Mouse (Mus musculus) kidney, embryonic 15.5 days (tissue): ENCODE measurements at regions not wholly inside any gene's neighbourhood (a gene's known extent, or its start where the extent isn't known, plus 50 kb on each side); places are given as distances from the start of the nearest gene placed in this dataset.

Source experiments
- ATAC-seq: fragments of 200-750 bp; cut with Nextera tagmentation; replicated peaks from 2 replicates; pipeline ENCODE4 v1.8.0; 2017; ENCODE audit warnings: moderate TSS enrichment; ENCODE audit not compliant: low FRiP score
- H3K27ac ChIP-seq: fragments of 300-500 bp; sonication (generic); 2 replicates; pipeline ENCODE4 v1.5.1; 2015; ENCODE audit warnings: mild to moderate bottlenecking, inconsistent platforms
- H3K27me3 ChIP-seq: fragments of 300-500 bp; sonication (generic); 2 replicates; pipeline ENCODE4 v1.6.1; 2015; ENCODE audit warnings: inconsistent platforms
- H3K36me3 ChIP-seq: fragments of 300-500 bp; sonication (generic); 2 replicates; pipeline ENCODE4 v1.6.1; 2015; ENCODE audit warnings: inconsistent platforms
- H3K4me1 ChIP-seq: fragments of 300-500 bp; sonication (generic); 2 replicates; pipeline ENCODE4 v1.6.1; 2015; ENCODE audit warnings: inconsistent platforms
- H3K4me2 ChIP-seq: fragments of 300-500 bp; sonication (generic); 2 replicates; pipeline ENCODE4 v1.6.1; 2015; ENCODE audit warnings: moderate library complexity, mild to moderate bottlenecking, inconsistent platforms
- H3K4me3 ChIP-seq: fragments of 300-500 bp; sonication (generic); replicated peaks from 2 replicates; pipeline ENCODE4 v1.5.1; 2015; ENCODE audit warnings: mild to moderate bottlenecking, inconsistent platforms
- H3K9ac ChIP-seq: fragments of 300-500 bp; sonication (generic); 2 replicates; pipeline ENCODE4 v1.6.1; 2015; ENCODE audit warnings: mild to moderate bottlenecking, inconsistent platforms
- H3K9me3 ChIP-seq: fragments of 300-500 bp; sonication (generic); replicated peaks from 2 replicates; pipeline ENCODE4 v1.6.1; 2016; ENCODE audit warnings: inconsistent platforms
- whole genome bisulfite sequencing: fragments of 180-500 bp; shearing (Covaris S2); methylation state at CpG from one replicate; pipeline ENCODE4 v1.1.7; 2015; ENCODE audit warnings: mixed read lengths; 5-methylcytosine and 5-hydroxymethylcytosine counted together

DNA sequence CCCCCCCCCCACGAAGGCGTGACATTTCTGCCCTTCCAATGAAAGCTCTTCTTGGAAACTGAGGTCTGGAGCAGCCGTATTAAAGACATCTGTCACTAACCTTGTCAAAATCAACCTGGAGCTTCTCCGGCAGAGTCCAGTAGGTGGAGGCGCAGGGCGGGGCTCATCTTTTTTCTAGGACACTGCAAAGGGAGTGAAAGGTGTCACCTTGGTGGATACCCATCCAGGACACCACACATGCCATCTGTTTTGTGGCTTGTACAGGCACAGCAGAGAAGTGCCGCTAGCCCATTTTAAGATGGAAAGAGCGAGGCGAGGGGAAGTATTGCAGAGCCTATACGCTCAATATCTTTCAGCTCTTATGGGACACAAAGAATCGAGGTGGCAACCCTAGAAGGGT is 184.5 kb upstream of the Zfp618 start:
- no peak overlapping the region for H3K27ac ChIP-seq
- 0 out of 2 replicates have a peak overlapping the region, but pooled peaks have one; percentile 14 for H3K9ac ChIP-seq
- no peaks in the 10 kb centered on the region for H3K9me3 ChIP-seq
- ATAC-seq = 0 out of 2 replicates have a peak, but pooled peaks have one; percentile 12
- no peaks in the 10 kb centered on the region for H3K36me3 ChIP-seq
- H3K4me2 ChIP-seq = peak overlapping the region; percentile 72
- peaks cover 10% of the 10 kb centered on the region for H3K4me1 ChIP-seq
- WGBS = 44% methylated on average over 11 of the region's 11 CpGs
- H3K4me3 ChIP-seq = peak overlapping the region; percentile 45
- no peaks in the 10 kb centered on the region; the same call in 1 of the 2 replicates for H3K27me3 ChIP-seq

- H3K4me3 ChIP-seq = no peak overlapping the region
- no peaks in the 10 kb centered on the region for H3K9me3 ChIP-seq
- WGBS = 35% methylated on average over 8 of the region's 8 CpGs
- no peak for ATAC-seq
- no peak overlapping the region for H3K27ac ChIP-seq
- H3K4me1 ChIP-seq = peaks cover 10% of the 10 kb centered on the region
- H3K36me3 ChIP-seq = no peaks in the 10 kb centered on the region
- H3K4me2 ChIP-seq = peak overlapping the region; percentile 72
- no peak overlapping the region for H3K9ac ChIP-seq
- no peaks in the 10 kb centered on the region; the same call in 1 of the 2 replicates for H3K27me3 ChIP-seq
Observed at GRCm38 (mm10) chr4:62781309-62781800, 184.0 kb upstream of the Zfp618 start.

DNA sequence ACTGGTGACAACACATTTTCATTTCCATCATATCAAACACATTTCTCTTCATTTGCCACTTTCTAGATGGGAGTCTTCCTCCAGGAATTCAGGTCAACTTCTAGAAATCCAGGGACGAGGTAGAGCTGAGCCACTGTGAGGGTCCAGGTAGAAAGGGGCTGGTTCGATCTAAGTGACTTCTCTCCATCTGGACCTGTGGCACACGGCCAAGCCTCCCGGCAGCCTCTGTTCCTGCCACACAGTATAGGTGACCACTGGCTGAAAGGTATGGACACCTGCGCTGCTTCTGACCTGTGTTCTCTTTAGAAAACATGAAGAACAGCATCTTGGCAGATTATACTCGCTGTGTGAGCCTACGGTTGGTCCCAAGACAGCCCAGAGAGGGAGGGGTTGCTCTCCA is 179.7 kb upstream of the Zfp618 start:
- 87% methylated on average over 7 of the region's 7 CpGs for WGBS
- Histone ChIP-seq H3K36me3 (no peaks in the 10 kb centered on the region), H3K4me1 (peaks cover 11% of the 10 kb centered on the region), H3K4me3 (no peak overlapping the region), H3K9me3 (no peaks in the 10 kb centered on the region), H3K27me3 (no peaks in the 10 kb centered on the region; the same call in 1 of the 2 replicates), H3K4me2 (no peak overlapping the region), H3K9ac (no peak overlapping the region), H3K27ac (no peak overlapping the region)
- ATAC-seq = no peak

DNA sequence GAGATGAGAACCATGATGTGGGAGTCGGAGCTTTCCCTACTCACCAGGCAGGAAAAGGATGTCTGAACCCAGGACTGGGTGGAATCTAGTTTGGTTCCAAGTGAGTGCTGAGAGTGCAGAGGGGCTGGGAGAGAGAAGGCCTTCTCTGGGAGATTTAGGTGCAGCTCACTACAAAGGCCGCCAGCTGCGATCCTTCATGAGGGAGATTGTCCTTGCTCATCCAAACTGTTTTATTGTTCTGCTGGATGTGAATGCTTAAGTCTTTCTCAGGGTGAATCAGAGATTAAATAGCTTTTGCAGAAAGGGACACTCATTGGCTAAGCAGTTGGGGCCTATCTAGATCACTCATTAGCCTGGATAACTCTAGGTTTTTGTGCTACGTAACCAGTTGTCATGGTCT is 175.7 kb upstream of the Zfp618 start:
- no peak overlapping the region for H3K4me2 ChIP-seq
- no peaks in the 10 kb centered on the region for H3K9me3 ChIP-seq
- peaks cover 4% of the 10 kb centered on the region for H3K4me1 ChIP-seq
- H3K27ac ChIP-seq = 0 out of 2 replicates have a peak overlapping the region, but pooled peaks have one; percentile 14
- no peaks in the 10 kb centered on the region for H3K36me3 ChIP-seq
- H3K9ac ChIP-seq = no peak overlapping the region
- H3K4me3 ChIP-seq = no peak overlapping the region
- WGBS = 46% methylated on average over 4 of the region's 4 CpGs
- no peaks in the 10 kb centered on the region for H3K27me3 ChIP-seq
- ATAC-seq = peak; percentile 29

GRCm38 (mm10) chr4:62793582-62793981 is 171.8 kb upstream of the Zfp618 start:
- Histone ChIP-seq H3K9ac (no peak overlapping the region), H3K4me2 (no peak overlapping the region), H3K4me3 (no peak overlapping the region), H3K9me3 (no peaks in the 10 kb centered on the region), H3K4me1 (peaks cover 29% of the 10 kb centered on the region), H3K36me3 (no peaks in the 10 kb centered on the region), H3K27ac (no peak overlapping the region), H3K27me3 (no peaks in the 10 kb centered on the region)
- no peak for ATAC-seq
- 74% methylated on average over 5 of the region's 5 CpGs for WGBS

DNA sequence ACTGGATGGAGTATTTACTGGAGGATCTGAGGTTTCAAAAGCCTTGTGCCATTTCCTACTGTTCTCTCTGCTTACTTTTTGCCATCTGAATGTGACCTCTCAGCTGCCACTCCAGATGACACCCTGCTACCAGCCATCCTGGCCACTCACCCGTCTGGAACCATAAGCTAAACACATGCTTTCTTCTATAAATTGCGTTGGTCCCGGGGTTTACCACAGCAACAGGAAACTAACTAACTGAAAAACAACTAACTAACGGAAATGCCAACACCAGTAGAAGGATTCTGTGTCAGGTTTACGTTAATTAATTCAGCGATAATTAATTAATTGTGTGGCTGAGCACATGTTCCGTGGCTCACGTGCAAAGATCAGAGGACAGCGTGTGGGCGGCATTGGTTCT is 169.8 kb upstream of the Zfp618 start:
- WGBS = 51% methylated on average over 10 of the region's 10 CpGs

DNA sequence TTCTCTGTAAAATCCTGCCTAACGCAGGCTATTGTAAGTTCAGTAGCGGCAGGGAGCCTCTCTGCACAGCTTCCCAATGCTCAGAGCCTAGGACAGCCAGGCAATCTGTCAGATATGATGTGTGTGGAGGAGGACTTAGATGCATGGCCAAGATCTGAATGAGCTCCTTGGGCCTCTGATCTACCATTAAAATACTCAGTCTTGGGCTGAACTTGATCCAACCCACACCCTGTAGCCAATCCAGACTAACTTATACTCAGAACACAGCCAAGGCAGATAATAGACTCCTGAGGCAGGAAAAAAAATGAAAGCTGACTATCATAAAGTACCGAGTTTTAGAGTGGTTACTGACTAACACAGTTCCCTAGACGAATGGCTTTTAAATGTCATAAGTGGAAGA is 165.4 kb upstream of the Zfp618 start:
- Histone ChIP-seq H3K9ac (no peak overlapping the region), H3K27me3 (no peaks in the 10 kb centered on the region), H3K4me1 (peaks cover 25% of the 10 kb centered on the region), H3K27ac (no peak overlapping the region), H3K4me2 (no peak overlapping the region), H3K36me3 (no peaks in the 10 kb centered on the region), H3K4me3 (no peak overlapping the region), H3K9me3 (no peaks in the 10 kb centered on the region)
- ATAC-seq = no peak
- 80% methylated on average over 4 of the region's 4 CpGs for WGBS

More for the DNA sequence above, 169.8 kb upstream of the Zfp618 start:
- Histone ChIP-seq H3K4me2 (no peak overlapping the region), H3K4me1 (peaks cover 25% of the 10 kb centered on the region), H3K27me3 (no peaks in the 10 kb centered on the region), H3K9me3 (no peaks in the 10 kb centered on the region), H3K9ac (no peak overlapping the region), H3K4me3 (no peak overlapping the region), H3K36me3 (no peaks in the 10 kb centered on the region), H3K27ac (no peak overlapping the region)
- ATAC-seq = no peak

GRCm38 (mm10) chr4:62805841-62806240 is 159.5 kb upstream of the Zfp618 start:
- no peaks in the 10 kb centered on the region for H3K9me3 ChIP-seq
- H3K36me3 ChIP-seq = no peaks in the 10 kb centered on the region
- no peaks in the 10 kb centered on the region for H3K27me3 ChIP-seq
- H3K4me2 ChIP-seq = no peak overlapping the region
- 4% methylated on average over 6 of the region's 6 CpGs for WGBS
- peak; percentile 49; the same call in 1 of the 2 replicates for ATAC-seq
- peaks cover 12% of the 10 kb centered on the region for H3K4me1 ChIP-seq
- H3K4me3 ChIP-seq = no peak overlapping the region
- peak overlapping the region; percentile 37; the same call in 1 of the 2 replicates for H3K27ac ChIP-seq
- H3K9ac ChIP-seq = no peak overlapping the region

- H3K9me3 ChIP-seq = no peaks in the 10 kb centered on the region
- H3K4me2 ChIP-seq = no peak overlapping the region
- H3K27ac ChIP-seq = no peak overlapping the region
- no peaks in the 10 kb centered on the region for H3K36me3 ChIP-seq
- peaks cover 12% of the 10 kb centered on the region for H3K4me1 ChIP-seq
- no peak for ATAC-seq
- no peaks in the 10 kb centered on the region for H3K27me3 ChIP-seq
- 78% methylated on average over 2 of the region's 2 CpGs for WGBS
- no peak overlapping the region for H3K4me3 ChIP-seq
- H3K9ac ChIP-seq = no peak overlapping the region
Observed at GRCm38 (mm10) chr4:62806786-62807185, 158.6 kb upstream of the Zfp618 start.

- H3K27ac ChIP-seq = no peak overlapping the region
- no peak overlapping the region for H3K4me2 ChIP-seq
- H3K9ac ChIP-seq = no peak overlapping the region
- no peaks in the 10 kb centered on the region for H3K36me3 ChIP-seq
- H3K9me3 ChIP-seq = no peaks in the 10 kb centered on the region
- H3K27me3 ChIP-seq = no peaks in the 10 kb centered on the region
- no peak overlapping the region for H3K4me3 ChIP-seq
- 73% methylated on average over 12 of the region's 12 CpGs for WGBS
- no peak for ATAC-seq
- H3K4me1 ChIP-seq = peaks cover 12% of the 10 kb centered on the region
Observed at GRCm38 (mm10) chr4:62807926-62808552, 157.3 kb upstream of the Zfp618 start.

- Histone ChIP-seq H3K27me3 (no peaks in the 10 kb centered on the region), H3K9ac (no peak overlapping the region), H3K27ac (no peak overlapping the region), H3K9me3 (no peaks in the 10 kb centered on the region), H3K36me3 (no peaks in the 10 kb centered on the region), H3K4me2 (no peak overlapping the region), H3K4me3 (no peak overlapping the region), H3K4me1 (peaks cover 12% of the 10 kb centered on the region)
- WGBS = 96% methylated on average over 12 of the region's 12 CpGs
- no peak for ATAC-seq
Observed at GRCm38 (mm10) chr4:62808553-62808950, 156.8 kb upstream of the Zfp618 start.

DNA sequence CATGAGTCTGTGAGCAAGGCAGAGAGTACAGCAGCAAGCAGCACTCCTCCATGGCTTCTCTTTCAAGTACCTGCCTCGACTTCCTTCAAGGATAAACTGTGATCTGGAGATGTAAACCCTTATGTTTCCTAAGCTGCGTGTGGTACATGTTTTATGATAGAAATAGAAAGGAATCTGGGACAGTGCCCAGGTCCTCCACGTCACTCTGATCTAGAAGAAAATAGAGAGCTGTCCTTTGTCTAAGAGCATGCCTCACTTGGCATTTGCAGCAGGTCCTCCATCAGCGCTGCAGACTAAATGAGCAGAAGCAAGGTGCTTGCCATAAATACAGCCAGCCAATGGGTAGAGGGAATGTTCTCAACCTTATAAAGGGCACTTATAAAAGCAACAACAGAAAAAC is 156.3 kb upstream of the Zfp618 start:
- H3K27ac ChIP-seq = no peak overlapping the region
- no peaks in the 10 kb centered on the region for H3K27me3 ChIP-seq
- H3K9me3 ChIP-seq = no peaks in the 10 kb centered on the region
- no peak overlapping the region for H3K9ac ChIP-seq
- no peak overlapping the region for H3K4me3 ChIP-seq
- ATAC-seq = no peak
- 87% methylated on average over 4 of the region's 4 CpGs for WGBS
- H3K4me1 ChIP-seq = peaks cover 12% of the 10 kb centered on the region
- H3K36me3 ChIP-seq = no peaks in the 10 kb centered on the region
- no peak overlapping the region for H3K4me2 ChIP-seq

- Histone ChIP-seq H3K4me1 (no peaks in the 10 kb centered on the region), H3K4me3 (no peak overlapping the region), H3K4me2 (no peak overlapping the region), H3K27ac (no peak overlapping the region), H3K27me3 (no peaks in the 10 kb centered on the region), H3K9me3 (no peaks in the 10 kb centered on the region), H3K36me3 (no peaks in the 10 kb centered on the region), H3K9ac (no peak overlapping the region)
- ATAC-seq = no peak
- 93% methylated on average over 2 of the region's 2 CpGs for WGBS
Observed at GRCm38 (mm10) chr4:62819889-62820288, 145.5 kb upstream of the Zfp618 start.
